ENCODE assay signal across 8 mouse cellular contexts in the genomic region with DNA sequence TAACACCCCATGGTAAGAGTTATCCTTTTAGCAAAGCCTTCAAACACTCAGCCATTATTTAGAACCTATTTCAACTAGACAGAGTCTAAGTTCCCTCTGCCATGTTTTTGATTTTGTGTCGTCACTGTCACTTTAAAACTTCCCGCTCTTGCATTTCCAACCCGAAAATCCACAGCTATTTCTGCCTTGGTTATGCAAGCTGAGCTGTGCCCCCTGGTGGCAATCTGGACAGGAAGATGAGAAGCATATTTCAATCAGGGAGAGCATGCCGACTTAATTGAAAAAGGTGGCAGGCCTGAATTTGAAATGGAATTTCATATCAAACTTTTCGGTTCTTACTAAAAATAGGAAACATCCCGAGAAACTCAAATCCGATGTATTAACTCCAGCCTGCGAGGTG. TPM values are rescaled to one million over a fixed set of nuclear protein-coding genes. Genes with fewer than 3 reads are reported as not detected.
A peak's percentile ranks its signal among the peaks of the same experiment; 100 is the strongest.
DNase-seq lines count a peak whose midpoint lies in the region; ATAC-seq lines count a peak whose summit lies in the region.
"Had no signal": no experiment of that assay in that cellular context is flagged by ENCODE, and none has a peak within 500 bp of the region (broad histone marks: within the 10 kb centered on the region; RNA-seq: fewer than 3 reads in every experiment).

No protein-coding gene starts in this region.

- H3K27ac ChIP-seq in embryonic facial prominence, embryonic 14.5 days (replicated peaks; ENCODE audit: low read depth, low read length), result no peak overlapping the region
- peak overlapping the region; percentile 39; the same call in 1 of the 2 replicates for H3K27ac ChIP-seq in midbrain, embryonic 15.5 days

- ATAC-seq in embryonic facial prominence, embryonic 14.5 days (ENCODE audit: low read depth), result no peak
- no peak for ATAC-seq in midbrain, embryonic 15.5 days (replicated peaks)
- ATAC-seq in erythroblast, adult 5-6 weeks (replicated peaks; ENCODE audit: low FRiP score, poor library complexity, severe bottlenecking), result no peak

- no peaks in the 10 kb centered on the region for H3K9me3 ChIP-seq in embryonic facial prominence, embryonic 14.5 days (ENCODE audit: control insufficient read depth, low read length)
- no peaks in the 10 kb centered on the region for H3K9me3 ChIP-seq in midbrain, embryonic 15.5 days

- no peaks in the 10 kb centered on the region for H3K4me1 ChIP-seq in embryonic facial prominence, embryonic 14.5 days (ENCODE audit: control insufficient read depth, insufficient read depth, low read length)
- H3K4me1 ChIP-seq in midbrain, embryonic 15.5 days, result no peaks in the 10 kb centered on the region
- H3K4me1 ChIP-seq: megakaryocyte, embryonic 14.5 days had no signal

- no peaks in the 10 kb centered on the region for H3K27me3 ChIP-seq in embryonic facial prominence, embryonic 14.5 days (replicated peaks; ENCODE audit: control insufficient read depth, insufficient read depth, low read length)
- no peaks in the 10 kb centered on the region for H3K27me3 ChIP-seq in midbrain, embryonic 15.5 days (replicated peaks)
- H3K27me3 ChIP-seq: megakaryocyte, embryonic 14.5 days had no signal

- peak; percentile 22 for DNase-seq in ovary, postnatal 36 days (ENCODE audit: low spot score)
- DNase-seq in ovary, postnatal 10 days (ENCODE audit: low spot score), result no peak
- peak; percentile 62 for DNase-seq in brain, embryonic 18.5 days (ENCODE audit: low read depth, low spot score)
- peak; percentile 78 for DNase-seq in embryonic facial prominence, embryonic 14.5 days (ENCODE audit: low spot score)
- peak; percentile 72 to 73 for DNase-seq in left cerebral cortex, adult 18-20 months (ENCODE audit: low spot score in 2 of 2)

- H3K4me2 ChIP-seq in embryonic facial prominence, embryonic 14.5 days (ENCODE audit: low read depth, low read length), result no peak overlapping the region
- no peak overlapping the region for H3K4me2 ChIP-seq in midbrain, embryonic 15.5 days

- no peak overlapping the region for H3K9ac ChIP-seq in embryonic facial prominence, embryonic 14.5 days (ENCODE audit: low read depth, low read length)
- H3K9ac ChIP-seq in midbrain, embryonic 15.5 days, result no peak overlapping the region

- 55% methylated on average over 8 of the region's 8 CpGs for WGBS in embryonic facial prominence, embryonic 14.5 days
- WGBS in midbrain, embryonic 15.5 days, result 57% methylated on average over 8 of the region's 8 CpGs

- no peak overlapping the region for H3K4me3 ChIP-seq in embryonic facial prominence, embryonic 14.5 days (ENCODE audit: low read depth, low read length)
- no peak overlapping the region for H3K4me3 ChIP-seq in midbrain, embryonic 15.5 days
- H3K4me3 ChIP-seq: megakaryocyte, embryonic 14.5 days had no signal

- peaks cover 24% of the 10 kb centered on the region for H3K36me3 ChIP-seq in embryonic facial prominence, embryonic 14.5 days (ENCODE audit: control insufficient read depth, insufficient read depth, low read length)
- no peaks in the 10 kb centered on the region for H3K36me3 ChIP-seq in midbrain, embryonic 15.5 days (replicated peaks)

RNA-seq across cellular contexts. Expression of a gene that starts 35.6 kb away (rescaled TPM):
- polyA plus RNA-seq in embryonic facial prominence, embryonic 14.5 days (2014; fragmentation: Nextera tagmentation; extraction: Ambion mirVana), result 41.1 and 48.7 TPM in 2 replicates
- 1 to 10 TPM in 1 of 2 experiments, under 1 TPM in 1; 0.59 to 1.2 TPM for total RNA-seq in left cerebral cortex, adult 18-20 months (2021)
- 9.8 and 10.6 TPM in 2 replicates for polyA plus RNA-seq in midbrain, embryonic 15.5 days (2015; fragmentation: Nextera tagmentation; extraction: Ambion mirVana)
- 32.8 and 53.4 TPM in 2 replicates for total RNA-seq in erythroblast, adult 5-6 weeks (2015; ENCODE audit: low replicate concordance)
- total RNA-seq in erythroblast, adult 5-6 weeks (2017; ENCODE audit: low replicate concordance), result 79.2 and 120 TPM in 2 replicates

Comparison
In these comparisons a context has a peak if more than half of its experiments do, and no peak if none do; other contexts are left out.
1. RNA of a gene that starts 35.6 kb away (total RNA-seq): 32.8 to 120 TPM in erythroblast, adult 5-6 weeks; 0.59 to 1.2 TPM in left cerebral cortex, adult 18-20 months; every median in the first group is over 10 times any median in the second.